Mouse (Mus musculus) heart, adult 2 months (tissue): ENCODE results near the gene Ang4. TPM values are rescaled to one million over a fixed set of nuclear protein-coding genes. Genes with fewer than 3 reads are reported as not detected.
"Not testable (repeated sequence)": the region's sequence is repeated elsewhere in the genome, so short reads cannot be mapped to it uniquely, and the experiment has no call there.

Experiments
- DNase-seq, 2 experiments: peaks; one replicate each; pipeline ENCODE4 v3.0.0; 2021
- H3K27ac ChIP-seq: fragments of 200-600 bp; 2 replicates; pipeline ENCODE4 v1.8.1; 2022
- H3K27me3 ChIP-seq: fragments of 200-500 bp; 2 replicates; pipeline ENCODE4 v1.6.1; 2012; ENCODE audit warnings: mild to moderate bottlenecking, low read length, inconsistent platforms, mixed read lengths; ENCODE audit not compliant: control insufficient read depth, insufficient read depth
- H3K36me3 ChIP-seq: fragments of 200-500 bp; 2 replicates; pipeline ENCODE4 v1.6.1; 2012; ENCODE audit warnings: low read length, inconsistent platforms; ENCODE audit not compliant: control insufficient read depth, insufficient read depth
- H3K4me1 ChIP-seq: fragments of 200-500 bp; 2 replicates; pipeline ENCODE4 v1.6.1; 2011; ENCODE audit warnings: low read length; ENCODE audit not compliant: control insufficient read depth, insufficient read depth
- H3K4me3 ChIP-seq: fragments of 200-600 bp; 2 replicates; pipeline ENCODE4 v1.8.1; 2022
- H3K79me2 ChIP-seq: fragments of 200-500 bp; replicated peaks from 2 replicates; pipeline ENCODE4 v1.6.1; 2012; ENCODE audit warnings: mild to moderate bottlenecking, inconsistent platforms, low read length, moderate library complexity, mixed read lengths; ENCODE audit not compliant: control insufficient read depth, insufficient read depth
- H3K9ac ChIP-seq: fragments of 200-500 bp; 2 replicates; pipeline ENCODE4 v1.6.1; 2012; ENCODE audit warnings: low read depth, mild to moderate bottlenecking, control low read depth, inconsistent platforms, low read length, mixed read lengths
- CTCF ChIP-seq: fragments of 200-600 bp; IDR thresholded peaks from 2 replicates; pipeline ENCODE4 v1.8.1; 2022; ENCODE audit warnings: antibody characterized with exemption, mild to moderate bottlenecking, moderate library complexity
- EP300 ChIP-seq: fragments of 200-500 bp; IDR thresholded peaks from 2 replicates; pipeline ENCODE4 v1.6.1; 2011; ENCODE audit warnings: low read depth, low read length, control low read depth; ENCODE audit not compliant: insufficient read depth
- POLR2A ChIP-seq: fragments of 200-500 bp; IDR thresholded peaks from 2 replicates; pipeline ENCODE4 v1.6.1; 2011; ENCODE audit warnings: mild to moderate bottlenecking, low read depth, low read length, control low read depth; ENCODE audit not compliant: insufficient read depth
- WGBS: fragments of 180-500 bp; shearing (Covaris S2); methylation state at CpG from one replicate; pipeline ENCODE4 v1.1.7; 2018; 5-methylcytosine and 5-hydroxymethylcytosine counted together
- intact Hi-C: fragments of 180-260 bp; cut with DNase I; formaldehyde crosslinking; loops from one replicate; pipeline ENCODE4 v1.15.1; 2025
- polyA plus RNA-seq: library from polyadenylated mRNA; depleted of rRNA; stranded (reverse); fragments of >200 nt; gene quantifications from 2 replicates; pipeline ENCODE4 v1.2.3, GENCODE M21; 2012
- total RNA-seq, 2 experiments: library from RNA; stranded (reverse); gene quantifications; 2 replicates each; pipeline ENCODE4 v1.2.3; 2021

Ang4 gene
- total and polyA plus RNA-seq, 3 experiments = not detected

- H3K9ac ChIP-seq = no peak overlapping the region
- 60% methylated on average over 4 of the region's 4 CpGs for WGBS
- H3K27me3 ChIP-seq = no peaks in the 10 kb centered on the region
- no peaks in the 10 kb centered on the region for H3K4me1 ChIP-seq
- intact Hi-C loops = no loop called here
- no peaks in the 10 kb centered on the region for H3K36me3 ChIP-seq
- H3K27ac ChIP-seq = no peak overlapping the region
- TF ChIP-seq CTCF (no peak), POLR2A (no peak), EP300 (no peak)
- H3K4me3 ChIP-seq = no peak overlapping the region
- no peaks in the 10 kb centered on the region for H3K79me2 ChIP-seq
- no peak for DNase-seq
Observed at GRCm38 (mm10) chr14:51778865-51779481, 5.6 kb upstream of the Ang4 start.

- Histone ChIP-seq H3K9ac (no peak overlapping the region), H3K4me1 (no peaks in the 10 kb centered on the region), H3K27me3 (no peaks in the 10 kb centered on the region), H3K4me3 (no peak overlapping the region), H3K36me3 (no peaks in the 10 kb centered on the region), H3K27ac (no peak overlapping the region), H3K79me2 (no peaks in the 10 kb centered on the region)
- no peak for TF ChIP-seq EP300
- TF ChIP-seq CTCF = no peak
- no peak for TF ChIP-seq POLR2A
- intact Hi-C loops = no loop called here
- DNase-seq = no peak
- WGBS = 97% methylated on average over 1 of the region's 1 CpGs
Observed at GRCm38 (mm10) chr14:51777791-51778190, 4.4 kb upstream of the Ang4 start.

GRCm38 (mm10) chr14:51771378-51771777 is 2.0 kb downstream of the Ang4 start:
- not testable (repeated sequence) for DNase-seq, H3K27ac ChIP-seq
- intact Hi-C loops = loop anchor here (5.0 kb wide), 1 partner anchor 56 kb away; no protein-coding TSS in a partner anchor

GRCm38 (mm10) chr14:51755944-51756343 is 17.4 kb downstream of the Ang4 start:
- TF ChIP-seq POLR2A (no peak), CTCF (no peak), EP300 (no peak)
- no peak for DNase-seq
- Histone ChIP-seq H3K4me3 (no peak overlapping the region), H3K9ac (no peak overlapping the region), H3K27me3 (no peaks in the 10 kb centered on the region), H3K79me2 (no peaks in the 10 kb centered on the region), H3K27ac (no peak overlapping the region), H3K4me1 (no peaks in the 10 kb centered on the region), H3K36me3 (no peaks in the 10 kb centered on the region)
- intact Hi-C loops = loop anchor here (5.0 kb wide), 1 partner anchor 504 kb away; no protein-coding TSS in a partner anchor
- 56% methylated on average over 2 of the region's 2 CpGs for WGBS

More at GRCm38 (mm10) chr14:51771378-51771777, 2.0 kb downstream of the Ang4 start:
- not testable (repeated sequence) for H3K4me1 ChIP-seq, H3K79me2 ChIP-seq, H3K4me3 ChIP-seq, H3K36me3 ChIP-seq, H3K27me3 ChIP-seq, H3K9ac ChIP-seq
- peak; percentile 63 for TF ChIP-seq CTCF
- 46% methylated on average over 1 of the region's 1 CpGs for WGBS

GRCm38 (mm10) chr14:51740347-51741170 is 32.8 kb downstream of the Ang4 start:
- Histone ChIP-seq H3K27me3 (peaks cover 11% of the 10 kb centered on the region), H3K36me3 (no peaks in the 10 kb centered on the region), H3K4me1 (no peaks in the 10 kb centered on the region), H3K27ac (no peak overlapping the region), H3K79me2 (no peaks in the 10 kb centered on the region), H3K4me3 (no peak overlapping the region), H3K9ac (no peak overlapping the region)
- intact Hi-C loops = no loop called here
- no peak for DNase-seq
- TF ChIP-seq CTCF (no peak), EP300 (no peak), POLR2A (no peak)
- under 1% methylated on average over 42 of the region's 42 CpGs for WGBS
